Mouse (Mus musculus) midbrain, embryonic 11.5 days (tissue): ENCODE results near the gene Slc24a3. TPM values are rescaled to one million over a fixed set of nuclear protein-coding genes. Genes with fewer than 3 reads are reported as not detected.

Experiments
- ATAC-seq: fragments of 200-750 bp; cut with Nextera tagmentation; 2 replicates; pipeline ENCODE4 v1.8.0; 2017; ENCODE audit warnings: moderate TSS enrichment, moderate library complexity; ENCODE audit not compliant: low FRiP score
- DNase-seq: peaks from one replicate; pipeline ENCODE4 v3.0.0; 2015; ENCODE audit warnings: low spot score; ENCODE audit errors: missing footprints
- H3K27ac ChIP-seq: fragments of 300-500 bp; sonication (generic); 2 replicates; pipeline ENCODE4 v1.5.1; 2014; ENCODE audit warnings: low read depth, low read length
- H3K27me3 ChIP-seq: fragments of 300-500 bp; sonication (generic); 2 replicates; pipeline ENCODE4 v1.6.1; 2014; ENCODE audit warnings: mild to moderate bottlenecking, low read length, moderate library complexity, mixed read lengths; ENCODE audit not compliant: control insufficient read depth, insufficient read depth
- H3K36me3 ChIP-seq: fragments of 300-500 bp; sonication (generic); 2 replicates; pipeline ENCODE4 v1.6.1; 2014; ENCODE audit warnings: mild to moderate bottlenecking, low read length, moderate library complexity, mixed read lengths; ENCODE audit not compliant: control insufficient read depth, insufficient read depth
- H3K4me1 ChIP-seq: fragments of 300-500 bp; sonication (generic); 2 replicates; pipeline ENCODE4 v1.6.1; 2014; ENCODE audit warnings: low read length; ENCODE audit not compliant: control insufficient read depth, insufficient read depth
- H3K4me2 ChIP-seq: fragments of 300-500 bp; sonication (generic); 2 replicates; pipeline ENCODE4 v1.6.1; 2014; ENCODE audit warnings: mild to moderate bottlenecking, moderate library complexity
- H3K4me3 ChIP-seq: fragments of 300-500 bp; sonication (generic); 2 replicates; pipeline ENCODE4 v1.5.1; 2014; ENCODE audit warnings: low read depth, low read length
- H3K9ac ChIP-seq: fragments of 300-500 bp; sonication (generic); 2 replicates; pipeline ENCODE4 v1.6.1; 2014; ENCODE audit warnings: low read length
- H3K9me3 ChIP-seq: fragments of 300-500 bp; sonication (generic); 2 replicates; pipeline ENCODE4 v1.6.1; 2016; ENCODE audit warnings: low read length; ENCODE audit not compliant: control insufficient read depth
- WGBS: fragments of 180-500 bp; shearing (Covaris S2); extraction: QIAGEN DNeasy Blood & Tissue Kit; methylation state at CpG from one replicate; pipeline ENCODE4 v1.1.7; 2014; 5-methylcytosine and 5-hydroxymethylcytosine counted together
- polyA plus RNA-seq: library from polyadenylated mRNA; unstranded; fragments of >200 nt; fragmentation: Nextera tagmentation; extraction: Ambion mirVana; gene quantifications from 2 replicates; pipeline ENCODE4 v1.2.1, GENCODE M21; 2014

The Slc24a3 gene
- polyA plus RNA-seq, 1 experiment from 2014 or later: 1.9 TPM

DNA sequence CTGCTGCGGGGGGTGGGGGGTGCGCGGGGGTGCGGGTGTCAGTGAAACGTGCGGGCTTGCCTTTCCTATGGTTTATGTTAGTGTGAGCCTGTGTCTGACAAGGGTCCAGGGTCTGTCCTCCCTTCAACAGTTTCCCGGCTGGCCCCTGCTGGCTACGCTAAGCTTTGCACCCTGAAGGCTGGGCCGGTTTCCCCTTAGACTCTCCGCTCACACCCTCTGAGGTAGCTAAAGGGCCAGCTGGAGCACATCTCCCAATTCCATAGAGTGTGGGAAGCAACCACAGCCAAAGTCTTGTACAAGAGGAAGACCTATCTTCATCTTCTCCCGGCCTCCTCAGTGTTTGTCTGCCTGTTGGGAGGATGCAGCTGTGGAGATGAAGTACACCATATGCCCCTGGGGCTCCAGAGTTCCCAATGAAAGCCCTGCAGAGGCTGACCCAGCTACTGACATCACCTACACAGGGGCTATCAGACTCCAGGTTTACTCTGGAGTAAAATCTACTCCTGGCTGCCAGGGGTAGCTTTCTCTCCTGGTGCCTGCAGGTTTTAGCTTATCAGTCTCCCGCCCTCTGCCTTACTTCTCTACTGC lies 487.9 kb downstream of the Slc24a3 start:
- 26% methylated on average over 12 of the region's 12 CpGs for whole genome bisulfite sequencing
- no peaks in the 10 kb centered on the region for H3K9me3 ChIP-seq
- H3K4me1 ChIP-seq: no peaks in the 10 kb centered on the region
- no peak overlapping the region for H3K27ac ChIP-seq
- ATAC-seq: peak; percentile 80
- no peak overlapping the region for H3K9ac ChIP-seq
- H3K27me3 ChIP-seq: no peaks in the 10 kb centered on the region
- no peaks in the 10 kb centered on the region for H3K36me3 ChIP-seq
- H3K4me3 ChIP-seq: no peak overlapping the region
- peak; percentile 86 for DNase-seq
- H3K4me2 ChIP-seq: no peak overlapping the region

DNA sequence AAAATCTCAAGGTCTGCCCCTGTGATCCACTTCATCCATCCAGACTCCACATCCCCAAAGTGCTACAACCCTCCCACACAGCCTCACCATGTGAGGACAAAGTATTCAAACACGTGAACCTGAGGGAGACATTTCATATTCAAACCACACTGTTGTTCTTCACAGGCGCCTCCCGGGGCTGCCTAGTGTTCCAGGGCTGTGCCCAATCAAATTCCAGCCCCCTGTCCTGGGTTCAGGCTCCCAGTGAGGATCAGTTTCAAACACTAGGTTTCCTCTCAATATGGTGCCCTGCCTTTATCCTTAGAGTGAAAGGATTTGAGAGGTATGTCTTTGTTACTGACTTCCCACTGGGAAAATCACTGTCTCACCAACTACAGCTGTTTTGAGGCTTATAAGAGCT lies 488.6 kb downstream of the Slc24a3 start:
- no peak overlapping the region for H3K4me2 ChIP-seq
- no peaks in the 10 kb centered on the region for H3K4me1 ChIP-seq
- WGBS: 47% methylated on average over 3 of the region's 3 CpGs
- H3K4me3 ChIP-seq: no peak overlapping the region
- no peaks in the 10 kb centered on the region for H3K9me3 ChIP-seq
- ATAC-seq (no peak), DNase-seq (no peak)
- H3K36me3 ChIP-seq: no peaks in the 10 kb centered on the region
- H3K27me3 ChIP-seq: no peaks in the 10 kb centered on the region
- no peak overlapping the region for H3K27ac ChIP-seq
- H3K9ac ChIP-seq: no peak overlapping the region

DNA sequence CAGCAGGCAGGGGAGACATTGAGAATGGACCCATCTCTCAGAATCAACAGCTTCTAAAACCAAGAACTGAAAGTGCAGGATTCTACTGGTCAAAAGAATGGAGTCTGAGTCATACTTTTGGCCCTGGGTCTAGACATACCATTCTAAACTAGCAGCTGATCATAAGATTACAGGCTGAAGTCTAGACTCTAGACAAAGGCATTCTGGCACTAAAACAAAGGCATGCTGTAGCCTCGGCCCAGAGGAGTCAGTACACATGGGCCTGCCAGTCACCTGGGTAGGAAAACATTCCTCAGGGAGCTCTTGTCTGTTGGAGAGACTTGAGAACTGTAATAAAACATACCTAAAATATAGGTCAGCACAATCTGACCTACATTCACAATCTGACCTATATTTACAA lies 489.2 kb downstream of the Slc24a3 start:
- WGBS: 64% methylated on average over 1 of the region's 1 CpGs
- no peak for ATAC-seq

DNA sequence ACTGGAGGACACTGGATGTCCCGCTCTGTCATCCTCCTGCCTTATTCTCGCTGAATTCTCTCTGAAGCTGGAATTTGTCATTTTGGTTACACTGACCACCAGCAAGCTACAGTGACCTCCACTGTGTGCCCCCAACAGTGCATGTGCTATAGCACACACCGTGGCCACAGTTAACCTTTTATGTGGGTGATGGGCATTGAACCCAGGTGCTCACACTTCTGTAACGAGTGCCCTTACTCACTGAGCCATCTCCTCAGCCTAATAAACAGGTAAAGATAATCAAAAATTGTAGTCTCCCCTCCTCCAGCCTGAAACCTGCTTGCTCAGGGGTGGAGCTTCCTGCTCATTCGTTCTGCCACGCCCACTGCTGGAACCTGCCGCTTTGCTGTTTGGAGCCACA lies 493.7 kb downstream of the Slc24a3 start:
- Histone ChIP-seq H3K27me3 (no peaks in the 10 kb centered on the region), H3K9me3 (no peaks in the 10 kb centered on the region), H3K4me3 (no peak overlapping the region), H3K4me1 (no peaks in the 10 kb centered on the region), H3K36me3 (no peaks in the 10 kb centered on the region), H3K4me2 (no peak overlapping the region), H3K9ac (no peak overlapping the region), H3K27ac (no peak overlapping the region)
- DNase-seq (no peak), ATAC-seq (no peak)
- WGBS: 77% methylated on average over 5 of the region's 7 CpGs

More for the DNA sequence above, 489.2 kb downstream of the Slc24a3 start:
- Histone ChIP-seq H3K9ac (no peak overlapping the region), H3K9me3 (no peaks in the 10 kb centered on the region), H3K27ac (no peak overlapping the region), H3K4me1 (no peaks in the 10 kb centered on the region), H3K4me3 (no peak overlapping the region), H3K27me3 (no peaks in the 10 kb centered on the region), H3K4me2 (no peak overlapping the region), H3K36me3 (no peaks in the 10 kb centered on the region)
- no peak for DNase-seq

DNA sequence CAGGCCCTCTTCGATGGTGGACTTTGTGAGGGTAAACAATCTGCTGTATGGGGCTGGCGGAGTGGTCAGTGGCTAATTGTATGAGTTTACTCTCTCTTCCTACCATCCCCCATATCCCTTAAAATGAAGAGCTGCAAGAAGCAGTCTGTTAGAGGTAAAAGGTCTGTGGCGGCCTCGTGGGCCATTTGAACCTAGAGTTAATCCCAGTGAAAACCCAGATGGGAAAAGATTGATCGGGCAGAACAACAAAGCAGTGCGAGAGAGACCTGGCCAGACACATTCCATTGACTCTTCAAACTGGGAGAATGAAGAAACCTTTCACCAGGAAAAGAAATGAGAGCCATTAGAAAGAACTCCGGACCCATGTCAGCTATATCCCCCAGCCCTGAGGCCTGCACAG lies 496.3 kb downstream of the Slc24a3 start:
- Histone ChIP-seq H3K27ac (no peak overlapping the region), H3K9me3 (no peaks in the 10 kb centered on the region), H3K9ac (no peak overlapping the region), H3K4me2 (no peak overlapping the region), H3K36me3 (no peaks in the 10 kb centered on the region), H3K4me3 (no peak overlapping the region), H3K4me1 (no peaks in the 10 kb centered on the region), H3K27me3 (no peaks in the 10 kb centered on the region)
- ATAC-seq (no peak), DNase-seq (no peak)
- 82% methylated on average over 7 of the region's 7 CpGs for WGBS

DNA sequence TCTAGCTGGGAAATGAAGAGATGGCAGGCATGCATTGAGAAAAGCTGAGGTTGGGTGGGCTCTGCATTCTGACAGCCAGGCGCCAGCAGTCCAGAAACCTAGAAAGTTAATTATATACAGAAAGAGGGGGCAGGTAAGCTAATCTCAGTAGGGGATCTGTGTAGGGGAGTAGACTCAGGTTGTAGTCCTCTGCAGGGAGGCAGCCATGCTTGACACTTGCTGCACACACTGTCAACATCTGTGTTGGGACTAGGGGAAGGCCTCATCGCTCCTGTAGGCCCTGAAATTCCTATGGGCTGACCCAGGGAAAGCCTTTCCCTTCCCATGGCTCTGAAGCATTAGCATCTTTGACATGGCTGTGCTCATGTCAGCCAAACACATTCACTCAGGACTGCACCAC lies 496.8 kb downstream of the Slc24a3 start:
- no peak for DNase-seq
- Histone ChIP-seq H3K4me2 (no peak overlapping the region), H3K4me3 (no peak overlapping the region), H3K36me3 (no peaks in the 10 kb centered on the region), H3K4me1 (no peaks in the 10 kb centered on the region), H3K9me3 (no peaks in the 10 kb centered on the region), H3K9ac (no peak overlapping the region), H3K27ac (no peak overlapping the region), H3K27me3 (no peaks in the 10 kb centered on the region)
- ATAC-seq: peak; percentile 44; the same call in 1 of the 2 replicates
- WGBS: 77% methylated on average over 2 of the region's 2 CpGs

DNA sequence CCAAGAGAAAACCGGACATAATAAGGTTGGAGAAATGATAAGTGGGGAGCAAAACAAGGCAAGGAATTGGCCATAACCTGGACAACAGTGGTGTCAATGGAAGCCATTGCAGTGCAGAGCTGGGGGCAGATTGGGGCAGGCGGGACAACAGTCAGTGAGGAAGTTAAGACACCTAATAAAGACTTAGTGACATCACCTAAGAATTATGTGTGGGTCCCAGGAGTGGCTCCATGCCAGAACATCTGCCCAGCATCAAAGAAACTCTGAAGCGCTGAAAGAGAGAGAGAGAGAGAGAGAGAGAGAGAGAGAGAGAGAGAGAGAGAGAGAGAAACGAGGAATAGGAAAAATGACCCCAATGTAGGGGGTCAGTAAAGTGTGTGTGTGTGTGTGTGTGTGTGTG lies 500.6 kb downstream of the Slc24a3 start:
- DNase-seq: no peak
- 88% methylated on average over 4 of the region's 4 CpGs for WGBS

DNA sequence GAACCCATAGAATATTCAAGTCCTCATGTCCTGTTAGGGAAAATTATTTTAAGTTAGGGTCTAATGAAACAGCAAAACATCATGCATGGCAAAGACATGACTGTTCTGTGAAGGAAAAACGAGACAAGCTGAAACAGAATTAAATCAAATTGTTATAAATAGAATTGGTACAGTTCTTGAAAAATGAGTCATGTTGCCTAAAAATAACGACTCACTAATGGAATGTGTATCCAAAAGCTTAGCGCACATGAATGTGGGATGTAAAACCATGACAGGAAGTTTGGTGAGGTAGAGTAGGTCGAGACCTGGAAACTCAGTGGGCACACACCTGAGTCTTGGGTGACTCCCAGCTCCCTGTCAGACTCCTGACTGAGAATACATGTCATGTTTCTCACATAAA lies 502.6 kb downstream of the Slc24a3 start:
- ATAC-seq (no peak), DNase-seq (no peak)
- peaks cover 3% of the 10 kb centered on the region for H3K4me1 ChIP-seq
- H3K9me3 ChIP-seq: no peaks in the 10 kb centered on the region
- H3K9ac ChIP-seq: no peak overlapping the region
- no peaks in the 10 kb centered on the region for H3K27me3 ChIP-seq
- no peak overlapping the region for H3K4me2 ChIP-seq
- no peak overlapping the region for H3K4me3 ChIP-seq
- H3K27ac ChIP-seq: no peak overlapping the region
- no peaks in the 10 kb centered on the region for H3K36me3 ChIP-seq
- 90% methylated on average over 4 of the region's 4 CpGs for WGBS

More for the DNA sequence above, 500.6 kb downstream of the Slc24a3 start:
- Histone ChIP-seq H3K4me3 (no peak overlapping the region), H3K27me3 (no peaks in the 10 kb centered on the region), H3K4me1 (no peaks in the 10 kb centered on the region), H3K27ac (no peak overlapping the region), H3K9ac (no peak overlapping the region), H3K4me2 (no peak overlapping the region), H3K9me3 (no peaks in the 10 kb centered on the region), H3K36me3 (no peaks in the 10 kb centered on the region)
- ATAC-seq: no peak

DNA sequence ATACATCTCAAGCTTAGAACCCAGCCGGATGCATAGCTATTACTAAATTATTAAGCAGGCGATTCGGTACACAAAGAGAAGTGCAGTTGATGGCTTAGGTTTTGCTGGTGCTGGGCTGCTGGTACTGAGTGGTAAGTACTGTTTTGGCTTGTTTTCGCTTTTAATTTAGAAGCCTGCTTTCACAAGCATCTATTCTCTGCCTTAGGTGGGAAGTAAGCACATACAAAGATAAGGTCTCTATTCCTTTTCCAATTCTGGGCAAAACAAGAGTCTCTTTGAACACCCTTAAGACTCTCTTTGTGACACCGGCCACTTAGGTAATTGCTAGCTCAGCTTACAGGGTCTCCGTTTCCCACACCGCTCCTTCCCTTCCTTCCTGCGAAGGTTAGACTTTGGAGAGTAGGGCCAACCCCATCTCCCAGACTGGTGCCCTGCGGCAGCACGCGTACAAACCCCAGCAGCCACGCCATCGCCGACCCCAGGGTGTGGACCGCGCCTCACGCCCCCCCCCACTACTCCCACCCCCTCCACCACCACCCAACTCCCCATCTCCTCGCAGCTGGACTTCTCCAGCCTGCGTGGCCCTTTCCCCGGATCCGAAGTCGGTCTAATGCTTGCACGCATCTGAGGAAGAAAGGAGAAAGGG lies 507.1 kb downstream of the Slc24a3 start:
- Histone ChIP-seq H3K9ac (peak overlapping the region; percentile 84), H3K27me3 (no peaks in the 10 kb centered on the region; the same call in 1 of the 2 replicates), H3K27ac (no peak overlapping the region), H3K9me3 (no peaks in the 10 kb centered on the region), H3K4me1 (peaks cover 7% of the 10 kb centered on the region), H3K4me3 (peak overlapping the region; percentile 65), H3K36me3 (no peaks in the 10 kb centered on the region), H3K4me2 (peak overlapping the region; percentile 92)
- WGBS: 5% methylated on average over 22 of the region's 23 CpGs
- DNase-seq (peak; percentile 88), ATAC-seq (peak; percentile 64)
